Mouse (Mus musculus) adrenal gland, postnatal 4 days (tissue): ENCODE data around the gene Nme7. TPM values are rescaled to one million over a fixed set of nuclear protein-coding genes. Genes with fewer than 3 reads are reported as not detected.

Experiments
- DNase-seq, 2 experiments: peaks; one replicate each; pipeline ENCODE4 v3.0.0; 2021 to 2022; ENCODE audit warnings: low spot score in 2 of 2, mixed read lengths in 2 of 2
- total RNA-seq, 2 experiments: library from RNA; stranded (reverse); gene quantifications; 2 replicates each; pipeline ENCODE4 v1.2.3; 2021

Gene Nme7
- total RNA-seq, 2 experiments from 2014 or later, result 23.3 to 24.5 TPM

DNA sequence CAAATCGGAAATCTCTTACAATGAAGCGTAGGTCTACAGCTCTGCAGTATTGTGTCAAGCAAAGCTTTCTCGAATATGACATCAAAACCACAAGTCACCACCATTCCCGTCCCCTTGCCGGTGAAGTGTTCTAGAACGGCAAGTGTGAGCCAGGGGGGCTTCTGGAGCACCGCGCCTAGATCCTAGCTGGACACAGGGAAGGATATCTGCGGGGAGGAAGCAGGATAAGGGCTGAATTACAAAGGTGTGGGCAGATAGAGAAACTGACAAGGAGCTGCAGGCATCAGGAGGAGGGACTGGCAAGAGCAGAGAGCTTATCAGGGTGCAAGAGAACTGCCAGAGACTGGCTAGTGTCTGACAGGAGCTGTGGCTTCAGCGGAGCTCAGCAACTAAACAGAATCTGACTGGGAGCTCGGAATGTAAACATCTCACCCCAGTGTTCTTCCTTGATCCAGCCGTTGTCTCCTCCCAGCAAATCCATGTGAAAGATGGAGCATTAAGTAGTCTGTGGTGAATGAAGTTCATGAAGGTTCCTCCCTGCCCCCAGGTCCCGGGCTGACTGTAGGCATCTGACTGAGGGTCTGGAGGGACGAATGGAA lies 15.7 kb downstream of the Nme7 start:
- DNase-seq, result no peak

DNA sequence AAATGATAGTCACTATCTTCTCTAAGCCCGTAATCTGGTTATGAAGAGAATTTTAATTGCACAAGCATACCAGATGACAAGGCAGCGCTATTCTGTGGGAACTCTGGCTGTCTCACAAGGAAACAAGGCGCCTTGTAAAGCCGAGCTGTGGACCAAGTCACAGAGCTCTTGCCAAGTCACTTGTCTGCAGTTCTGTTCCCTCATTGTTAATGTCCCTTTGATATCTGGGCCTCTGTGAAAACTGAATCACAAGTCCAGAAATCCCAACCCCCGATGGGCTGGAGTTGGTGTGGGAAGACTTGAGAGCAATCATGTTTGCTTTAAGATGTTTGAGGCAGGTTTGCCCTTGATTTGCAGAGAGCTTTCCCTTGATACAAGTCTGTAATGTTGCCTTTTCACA lies 16.8 kb downstream of the Nme7 start:
- no peak for DNase-seq

- no peak for DNase-seq
Observed at GRCm38 (mm10) chr1:164321408-164321807, 17.5 kb downstream of the Nme7 start.

DNA sequence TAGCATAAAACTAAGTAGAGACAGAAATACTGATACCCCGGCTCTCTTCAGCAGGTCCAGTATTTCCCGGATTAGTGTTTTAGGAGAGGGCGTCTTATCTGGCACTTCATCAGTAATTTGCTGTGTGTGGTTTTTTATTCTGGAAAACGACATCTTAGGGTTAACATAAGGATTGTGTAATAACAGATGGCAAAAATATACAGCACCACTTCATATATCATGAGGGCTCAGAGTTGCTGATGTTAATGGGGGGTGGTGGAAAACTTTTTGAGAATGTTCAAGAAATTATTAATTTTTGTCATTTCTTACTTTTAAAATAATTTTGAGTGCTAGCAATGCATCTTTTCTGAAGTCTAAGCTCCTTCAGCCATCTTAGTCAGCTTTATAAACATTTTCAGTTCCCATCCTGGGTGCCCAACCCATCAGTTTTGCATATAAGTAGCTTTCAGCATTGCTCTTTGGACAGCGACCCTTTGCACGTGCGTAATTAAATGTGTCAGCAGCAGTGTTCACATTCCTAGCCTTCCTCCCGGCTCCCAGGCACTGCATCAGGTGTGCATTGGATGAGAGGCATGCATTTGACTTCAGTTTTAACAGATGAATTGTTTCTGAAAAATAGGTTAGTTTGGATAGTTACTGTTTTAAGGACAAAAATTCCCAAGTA lies 19.2 kb downstream of the Nme7 start:
- no peak for DNase-seq

- DNase-seq, result no peak
Observed at GRCm38 (mm10) chr1:164324221-164324620, 20.3 kb downstream of the Nme7 start.

GRCm38 (mm10) chr1:164324878-164325277 lies 21.0 kb downstream of the Nme7 start:
- no peak for DNase-seq

DNA sequence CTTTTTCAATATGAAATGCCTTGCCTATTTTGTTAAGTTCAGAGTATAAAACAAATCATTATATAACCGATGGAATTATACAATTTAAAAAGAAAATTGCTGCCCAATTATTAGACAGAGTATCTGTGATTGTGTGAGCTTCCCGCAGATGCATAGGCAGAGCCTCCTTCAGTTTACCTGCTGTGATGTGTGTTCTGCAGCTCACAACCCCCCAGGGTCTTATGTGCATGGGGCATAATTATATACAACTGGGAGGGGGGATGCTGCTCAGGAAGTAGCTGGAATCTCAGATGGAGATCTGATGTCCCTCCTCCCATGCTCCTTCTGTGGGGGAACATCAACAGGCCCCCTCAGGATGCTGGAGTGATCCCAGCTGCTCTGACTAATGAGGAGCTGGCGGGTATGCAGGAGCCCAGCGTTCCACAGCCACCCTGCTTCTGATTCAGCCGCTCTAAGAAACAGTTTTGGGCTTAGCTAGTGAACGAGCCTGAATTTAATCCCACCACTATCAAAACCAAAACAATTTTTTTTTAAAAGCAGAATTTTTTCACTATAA lies 22.8 kb downstream of the Nme7 start:
- DNase-seq, result no peak

GRCm38 (mm10) chr1:164327764-164328163 lies 23.8 kb downstream of the Nme7 start:
- no peak for DNase-seq

DNA sequence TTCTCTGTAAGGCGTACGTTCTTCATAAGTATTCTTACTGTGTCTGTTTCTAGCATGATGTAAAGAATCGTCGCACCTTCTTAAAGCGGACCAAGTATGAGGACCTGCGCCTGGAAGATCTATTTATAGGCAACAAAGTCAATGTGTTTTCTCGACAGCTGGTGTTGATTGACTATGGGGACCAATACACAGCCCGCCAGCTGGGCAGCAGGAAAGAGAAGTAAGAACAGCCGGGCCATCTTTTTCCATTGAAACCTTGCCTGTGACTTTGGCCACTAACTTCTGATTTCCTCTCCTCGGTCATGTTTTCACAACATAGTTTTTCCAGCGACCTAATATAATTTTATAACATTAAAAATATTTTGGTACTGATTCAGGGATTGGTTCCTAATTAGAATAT lies 28.6 kb downstream of the Nme7 start:
- no peak for DNase-seq

DNA sequence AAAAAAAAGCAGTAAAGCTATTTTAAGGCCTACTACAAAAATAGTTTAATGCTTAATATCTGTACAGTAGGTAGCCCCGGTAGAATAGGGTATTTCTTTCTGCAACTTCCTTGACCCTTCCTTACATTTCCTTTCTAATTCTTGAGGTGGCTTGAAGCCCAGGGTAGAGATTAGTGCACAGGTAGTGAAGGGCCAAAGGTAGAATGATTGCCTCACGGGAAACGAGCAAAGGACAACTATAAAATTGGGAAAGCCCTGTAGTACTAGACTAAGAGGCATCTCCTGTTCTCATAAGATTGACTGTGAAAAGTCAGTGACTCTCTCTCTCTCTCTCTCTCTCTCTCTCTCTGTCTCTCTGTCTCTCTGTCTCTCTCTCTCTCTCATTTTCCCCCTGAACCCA lies 31.5 kb downstream of the Nme7 start:
- no peak for DNase-seq

- no peak for DNase-seq
Observed at GRCm38 (mm10) chr1:164335846-164336245, 31.9 kb downstream of the Nme7 start.

- no peak for DNase-seq
Observed at GRCm38 (mm10) chr1:164342161-164342560, 38.2 kb downstream of the Nme7 start.

- no peak for DNase-seq
Observed at GRCm38 (mm10) chr1:164353443-164353842, 49.5 kb downstream of the Nme7 start.

GRCm38 (mm10) chr1:164357995-164358394 lies 54.1 kb downstream of the Nme7 start:
- no peak for DNase-seq

- no peak for DNase-seq
Observed at GRCm38 (mm10) chr1:164361997-164362396, 58.1 kb downstream of the Nme7 start.

- peak; percentile 11 to 43 for DNase-seq
Observed at GRCm38 (mm10) chr1:164366156-164367128, 62.5 kb downstream of the Nme7 start.

DNA sequence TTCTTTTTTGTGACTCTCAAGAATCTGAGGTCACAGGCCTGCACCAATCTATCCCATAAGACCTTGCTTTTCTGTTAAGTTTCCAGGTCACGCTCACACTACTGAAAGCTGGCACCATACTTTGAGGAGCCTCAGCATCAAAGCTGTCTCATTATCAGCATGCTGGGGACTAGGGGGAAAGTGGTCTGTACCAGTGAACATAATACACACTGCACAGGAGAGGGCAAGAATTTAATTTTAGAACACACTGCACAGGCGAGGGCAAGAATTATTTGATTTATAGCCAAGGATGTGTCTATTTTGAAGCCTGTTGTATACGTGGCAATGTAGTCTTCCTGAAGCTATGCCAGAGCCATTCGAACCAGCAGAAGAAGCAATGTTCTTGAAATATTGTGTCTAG lies 64.2 kb downstream of the Nme7 start:
- no peak for DNase-seq

GRCm38 (mm10) chr1:164369781-164370180 lies 65.9 kb downstream of the Nme7 start:
- no peak for DNase-seq

DNA sequence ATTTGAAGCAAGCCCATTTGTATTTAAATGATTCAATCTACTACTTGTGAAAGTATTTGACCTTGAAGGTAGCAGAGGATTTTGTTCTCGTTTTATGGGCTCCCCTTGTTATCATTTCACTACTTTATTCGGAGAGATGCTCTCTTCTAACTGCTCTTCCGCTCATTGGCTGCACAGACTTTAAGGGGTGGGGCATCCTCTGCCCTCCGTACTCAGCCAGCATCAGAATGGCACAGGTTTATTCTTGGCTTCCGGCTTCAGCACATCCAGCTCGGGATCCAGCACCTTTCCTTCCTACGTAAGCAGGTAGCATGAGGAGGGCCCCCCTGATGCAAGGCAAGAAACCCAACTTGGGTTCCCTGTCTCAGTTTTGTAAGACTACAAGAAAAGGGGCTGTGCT lies 69.1 kb downstream of the Nme7 start:
- DNase-seq, result no peak

GRCm38 (mm10) chr1:164374020-164374419 lies 70.1 kb downstream of the Nme7 start:
- no peak for DNase-seq

DNA sequence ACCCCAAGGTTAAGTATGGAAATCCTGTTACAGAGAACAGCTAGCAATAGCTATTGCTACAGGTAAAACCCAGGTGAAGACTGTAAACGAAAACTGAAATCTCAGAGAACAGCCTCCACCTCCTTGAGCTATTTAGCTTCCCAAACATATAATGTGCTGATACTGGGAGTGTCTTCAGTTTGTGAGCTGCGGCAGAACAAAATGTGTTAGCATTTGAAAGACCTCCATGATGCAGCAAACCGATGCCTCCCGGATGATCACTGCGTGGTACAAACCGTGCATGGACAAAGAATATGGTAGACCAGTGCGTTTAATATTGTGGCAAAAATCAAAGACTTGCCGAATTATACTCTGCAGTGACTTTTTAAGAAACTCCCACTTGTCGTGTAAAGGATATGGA lies 71.7 kb downstream of the Nme7 start:
- no peak for DNase-seq
